Mouse (Mus musculus): ENCODE data around the gene Atp5g3. TPM values are rescaled to one million over a fixed set of nuclear protein-coding genes. Genes with fewer than 3 reads are reported as not detected.
"Not testable (repeated sequence)": the region's sequence is repeated elsewhere in the genome, so short reads cannot be mapped to it uniquely, and the experiment has no call there.

The Atp5g3 gene
- polyA plus RNA-seq, 1 experiment = 1,803 TPM

DNA sequence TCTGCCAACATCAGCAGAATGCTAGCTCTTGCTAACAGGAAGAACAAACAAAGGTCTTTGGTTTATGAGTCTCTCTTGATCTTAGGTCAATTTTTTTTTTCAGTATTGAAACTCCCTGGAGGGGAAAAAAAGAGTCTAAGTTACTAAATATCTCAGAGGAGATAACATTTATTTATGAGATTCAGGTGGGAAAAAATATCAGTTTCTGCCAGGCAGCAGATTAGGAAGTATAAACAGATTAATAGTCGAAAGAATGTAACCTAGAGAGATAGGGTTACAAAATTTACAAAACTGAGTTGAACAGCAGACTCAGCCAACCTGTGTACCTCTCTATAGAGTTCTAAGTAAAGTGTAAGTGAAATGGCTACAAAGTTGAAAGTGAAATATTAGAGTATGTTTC lies 10.8 kb downstream of the Atp5g3 start:
- TF ChIP-seq CTCF (conservative IDR thresholded peaks at IDR 0.05; ENCODE audit: insufficient read depth, insufficient read length, low read depth, low read length) = no peak
- no peak for TF ChIP-seq POLR2A (IDR thresholded peaks at IDR 0.05; ENCODE audit: low read depth, low read length)
- Histone ChIP-seq H3K4me3 (ENCODE audit: insufficient read depth, low read depth, low read length) (no peak overlapping the region), H3K4me1 (ENCODE audit: control insufficient read depth, insufficient read depth, low read length) (no peaks in the 10 kb centered on the region), H3K27me3 (replicated peaks; ENCODE audit: control insufficient read depth, insufficient read depth, low read length) (no peaks in the 10 kb centered on the region), H3K36me3 (ENCODE audit: control insufficient read depth, insufficient read depth, low read length) (no peaks in the 10 kb centered on the region), H3K27ac (ENCODE audit: insufficient read depth, low read depth, low read length) (no peak overlapping the region)
- no peak for DNase-seq
- 55% methylated on average over 1 of the region's 1 CpGs for WGBS

DNA sequence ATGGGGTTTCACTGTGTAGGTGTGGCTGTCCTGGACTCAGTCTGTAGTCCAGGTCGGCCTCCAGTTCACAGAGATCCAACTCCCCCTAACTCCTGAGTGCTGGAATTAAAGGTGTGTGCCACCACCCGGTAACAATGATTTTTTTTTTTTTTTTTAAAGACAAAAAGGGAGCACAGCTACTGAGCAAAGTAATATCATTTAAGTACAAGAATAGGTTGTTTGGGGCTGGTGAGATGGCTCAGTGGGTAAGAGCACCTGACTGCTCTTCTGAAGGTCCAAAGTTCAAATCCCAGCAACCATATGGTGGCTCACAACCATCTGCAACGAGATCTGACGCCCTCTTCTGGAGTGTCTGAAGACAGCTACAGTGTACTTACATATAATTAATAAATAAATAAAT lies 14.2 kb downstream of the Atp5g3 start:
- not testable (repeated sequence) for H3K27ac ChIP-seq (ENCODE audit: insufficient read depth, low read depth, low read length); H3K36me3 ChIP-seq (ENCODE audit: control insufficient read depth, insufficient read depth, low read length); H3K27me3 ChIP-seq (replicated peaks; ENCODE audit: control insufficient read depth, insufficient read depth, low read length); H3K4me1 ChIP-seq (ENCODE audit: control insufficient read depth, insufficient read depth, low read length); H3K4me3 ChIP-seq (ENCODE audit: insufficient read depth, low read depth, low read length); DNase-seq
- WGBS = 68% methylated on average over 4 of the region's 4 CpGs

DNA sequence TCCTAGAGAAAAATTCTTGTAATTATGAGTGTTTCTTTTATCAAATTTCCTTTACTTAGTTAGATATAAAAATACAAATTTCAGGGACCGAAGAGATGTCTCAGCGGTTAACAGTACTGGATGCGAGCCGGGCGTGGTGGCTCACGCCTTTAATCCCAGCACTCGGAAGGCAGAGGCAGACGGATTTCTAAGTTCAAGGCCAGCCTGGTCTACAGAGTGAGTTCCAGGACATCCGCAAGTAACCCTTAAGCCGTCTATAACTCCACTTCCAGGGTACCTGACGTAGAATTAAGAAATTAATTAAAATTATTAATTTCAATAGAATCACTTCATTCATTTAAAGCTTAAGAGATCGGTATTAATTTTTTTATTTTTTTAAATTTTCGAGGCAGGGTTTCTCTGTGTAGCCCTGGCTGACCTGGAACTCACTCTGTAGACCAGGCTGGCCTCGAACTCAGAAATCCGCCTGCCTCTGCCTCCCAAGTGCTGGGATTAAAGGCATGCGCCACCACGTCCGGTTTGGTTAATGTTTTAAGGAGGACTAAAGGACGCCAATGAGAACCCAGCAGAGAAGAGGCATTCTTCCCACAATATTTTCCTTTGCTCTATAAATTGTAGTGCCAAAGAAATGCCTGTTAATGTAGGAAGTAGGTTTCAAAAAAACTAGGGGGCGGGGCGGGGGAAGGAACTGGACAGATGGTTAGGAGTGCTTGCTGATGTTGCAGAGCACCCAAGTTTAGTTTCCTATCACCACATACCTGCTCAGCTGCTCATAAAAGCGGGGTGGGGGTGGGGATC lies 17.5 kb downstream of the Atp5g3 start:
- WGBS = 60% methylated on average over 22 of the region's 22 CpGs
- no peak overlapping the region for H3K27ac ChIP-seq (ENCODE audit: insufficient read depth, low read depth, low read length)
- H3K36me3 ChIP-seq (ENCODE audit: control insufficient read depth, insufficient read depth, low read length) = no peaks in the 10 kb centered on the region
- no peaks in the 10 kb centered on the region; the same call in 1 of the 2 replicates for H3K4me1 ChIP-seq (ENCODE audit: control insufficient read depth, insufficient read depth, low read length)
- H3K27me3 ChIP-seq (replicated peaks; ENCODE audit: control insufficient read depth, insufficient read depth, low read length) = no peaks in the 10 kb centered on the region
- no peak overlapping the region for H3K4me3 ChIP-seq (ENCODE audit: insufficient read depth, low read depth, low read length)
- TF ChIP-seq POLR2A (IDR thresholded peaks at IDR 0.05; ENCODE audit: low read depth, low read length) = no peak
- TF ChIP-seq CTCF (conservative IDR thresholded peaks at IDR 0.05; ENCODE audit: insufficient read depth, insufficient read length, low read depth, low read length) = no peak
- DNase-seq = no peak

DNA sequence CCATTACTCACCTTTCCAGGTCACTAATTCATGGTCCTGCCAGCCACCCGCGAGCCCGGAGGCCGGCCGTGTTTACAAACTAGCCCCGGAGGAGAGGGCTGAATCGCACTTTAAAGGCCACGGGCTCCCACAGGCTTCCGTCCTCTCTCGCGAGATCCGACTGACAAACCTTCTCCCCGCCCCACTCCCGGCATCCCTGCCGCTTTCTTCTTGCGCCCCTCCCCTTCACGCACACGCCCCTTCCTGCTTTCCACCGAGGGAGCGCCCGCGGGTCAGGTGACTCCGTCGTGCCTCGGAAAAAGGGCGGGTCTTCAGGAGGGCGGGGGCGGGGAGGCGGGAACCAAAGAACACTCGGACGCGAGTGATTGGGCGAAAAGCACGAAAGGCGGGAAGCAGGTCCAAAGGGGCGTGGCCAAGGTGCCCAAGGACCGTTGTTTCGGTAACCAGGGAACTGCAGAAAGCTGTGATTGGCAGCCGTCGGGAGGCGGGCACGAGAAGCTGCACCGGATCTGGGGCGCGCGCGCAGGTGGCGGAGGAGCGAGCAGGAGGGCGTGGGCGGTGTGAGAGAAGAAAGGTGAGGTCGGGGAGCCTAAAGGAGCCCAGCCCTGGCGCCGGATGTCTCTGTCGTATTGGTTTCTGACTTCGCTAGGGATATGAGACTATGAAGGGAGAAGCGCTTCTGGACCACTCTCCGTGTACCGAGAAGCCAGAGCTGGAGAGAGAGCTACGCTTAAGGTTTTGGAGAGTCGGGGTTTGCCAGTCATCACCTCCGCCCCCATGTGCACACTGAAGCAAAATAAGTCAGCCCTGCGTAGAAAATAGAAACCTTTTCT lies 18.4 kb downstream of the Atp5g3 start, which contains the start of gene Atf2:
Gene Atf2, minus strand, starts transcription at position 176 of the 833 bp plus-strand sequence.
- Histone ChIP-seq H3K27ac (ENCODE audit: insufficient read depth, low read depth, low read length) (peak within 1 kb of the TSS; percentile 88), H3K27me3 (replicated peaks; ENCODE audit: control insufficient read depth, insufficient read depth, low read length) (no peaks in the 10 kb centered on the region), H3K4me1 (ENCODE audit: control insufficient read depth, insufficient read depth, low read length) (no peaks in the 10 kb centered on the region; the same call in 1 of the 2 replicates), H3K36me3 (ENCODE audit: control insufficient read depth, insufficient read depth, low read length) (no peaks in the 10 kb centered on the region), H3K4me3 (ENCODE audit: insufficient read depth, low read depth, low read length) (peak within 1 kb of the TSS; percentile 98)
- no peak for TF ChIP-seq CTCF (conservative IDR thresholded peaks at IDR 0.05; ENCODE audit: insufficient read depth, insufficient read length, low read depth, low read length)
- TF ChIP-seq POLR2A (IDR thresholded peaks at IDR 0.05; ENCODE audit: low read depth, low read length) = peak; percentile 76
- DNase-seq = peak; percentile 100
- WGBS = under 1% methylated on average over 63 of the region's 63 CpGs

DNA sequence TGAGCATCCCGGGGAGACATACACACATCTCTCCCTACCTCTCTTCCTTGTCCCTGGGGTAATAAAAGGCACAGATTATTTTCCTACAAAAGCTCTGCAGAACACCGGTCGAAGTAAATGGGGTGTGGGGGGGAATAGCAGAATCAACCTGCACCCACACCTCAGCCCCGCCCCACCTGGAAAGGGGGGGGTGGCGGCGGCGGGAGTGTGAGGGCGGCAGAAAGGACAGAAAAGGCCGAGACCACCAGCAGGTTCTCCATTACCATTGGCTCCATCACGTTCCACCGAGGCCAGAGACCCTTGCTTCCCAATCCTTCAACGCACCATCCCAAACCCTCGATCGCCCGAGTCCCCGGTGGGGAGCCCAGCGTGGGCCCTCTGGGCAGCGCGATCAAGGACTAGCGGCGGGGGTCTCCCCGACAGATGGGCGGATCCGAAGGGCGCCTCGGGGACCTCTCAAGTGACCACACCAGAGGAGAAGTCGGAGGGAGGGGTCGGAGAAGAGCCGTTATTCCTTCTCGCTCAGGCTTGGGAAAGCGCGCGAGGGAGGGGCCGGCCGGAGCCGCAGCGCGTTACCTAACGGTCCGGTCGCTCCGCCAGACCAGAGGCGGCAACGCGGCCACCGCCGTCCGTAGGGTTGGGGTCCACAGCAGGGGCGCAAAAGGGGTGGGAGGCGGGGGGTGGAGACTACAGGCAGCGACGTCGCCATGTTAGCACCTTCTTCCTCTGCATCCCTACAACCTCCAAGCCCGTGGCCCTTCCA lies 19.2 kb downstream of the Atp5g3 start:
- Histone ChIP-seq H3K27me3 (replicated peaks; ENCODE audit: control insufficient read depth, insufficient read depth, low read length) (no peaks in the 10 kb centered on the region), H3K36me3 (ENCODE audit: control insufficient read depth, insufficient read depth, low read length) (no peaks in the 10 kb centered on the region), H3K27ac (ENCODE audit: insufficient read depth, low read depth, low read length) (peak overlapping the region; percentile 88), H3K4me1 (ENCODE audit: control insufficient read depth, insufficient read depth, low read length) (no peaks in the 10 kb centered on the region; the same call in 1 of the 2 replicates), H3K4me3 (ENCODE audit: insufficient read depth, low read depth, low read length) (peak overlapping the region; percentile 98)
- no peak for DNase-seq
- WGBS = under 1% methylated on average over 54 of the region's 54 CpGs
- TF ChIP-seq CTCF (conservative IDR thresholded peaks at IDR 0.05; ENCODE audit: insufficient read depth, insufficient read length, low read depth, low read length) = no peak
- TF ChIP-seq POLR2A (IDR thresholded peaks at IDR 0.05; ENCODE audit: low read depth, low read length) = no peak

DNA sequence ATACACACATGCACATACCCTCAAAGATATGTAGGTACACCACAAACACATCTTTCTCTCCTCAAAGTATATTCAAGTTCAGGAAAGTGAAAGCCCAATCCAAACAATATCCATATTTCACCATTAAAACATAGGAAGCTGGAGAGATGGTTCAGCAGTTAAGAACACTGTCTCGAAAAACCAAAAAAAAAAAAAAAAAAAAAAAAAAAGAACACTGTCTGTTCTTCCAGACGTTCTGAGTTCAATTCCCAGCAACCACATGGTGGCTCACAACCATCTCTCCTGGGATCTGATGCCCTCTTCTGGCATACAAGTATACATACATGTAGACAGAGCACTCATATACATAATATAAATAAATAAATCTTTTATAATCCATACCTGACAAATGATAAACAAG lies 25.1 kb downstream of the Atp5g3 start:
- H3K4me3 ChIP-seq (ENCODE audit: insufficient read depth, low read depth, low read length) = no peak overlapping the region
- H3K36me3 ChIP-seq (ENCODE audit: control insufficient read depth, insufficient read depth, low read length) = no peaks in the 10 kb centered on the region
- TF ChIP-seq CTCF (conservative IDR thresholded peaks at IDR 0.05; ENCODE audit: insufficient read depth, insufficient read length, low read depth, low read length) = no peak
- TF ChIP-seq POLR2A (IDR thresholded peaks at IDR 0.05; ENCODE audit: low read depth, low read length) = no peak
- DNase-seq = no peak
- no peaks in the 10 kb centered on the region for H3K27me3 ChIP-seq (replicated peaks; ENCODE audit: control insufficient read depth, insufficient read depth, low read length)
- no peak overlapping the region for H3K27ac ChIP-seq (ENCODE audit: insufficient read depth, low read depth, low read length)
- 77% methylated on average over 2 of the region's 2 CpGs for WGBS
- H3K4me1 ChIP-seq (ENCODE audit: control insufficient read depth, insufficient read depth, low read length) = no peaks in the 10 kb centered on the region; the same call in 1 of the 2 replicates
